Mouse (Mus musculus) heart, embryonic 11.5 days (tissue): Measurements from ENCODE around the gene Sgpp1. TPM values are rescaled to one million over a fixed set of nuclear protein-coding genes. Genes with fewer than 3 reads are reported as not detected.
"Not testable (repeated sequence)": the region's sequence is repeated elsewhere in the genome, so short reads cannot be mapped to it uniquely, and the experiment has no call there.

Experiments
- ATAC-seq: fragments of 200-750 bp; cut with Nextera tagmentation; replicated peaks from 2 replicates; pipeline ENCODE4 v1.8.0; 2017; ENCODE audit warnings: moderate library complexity; ENCODE audit not compliant: insufficient number of reproducible peaks, low FRiP score, low TSS enrichment
- H3K27ac ChIP-seq: fragments of 300-500 bp; sonication (generic); 2 replicates; pipeline ENCODE4 v1.5.1; 2014; ENCODE audit warnings: mild to moderate bottlenecking, low read depth, low read length
- H3K27me3 ChIP-seq: fragments of 300-500 bp; sonication (generic); 2 replicates; pipeline ENCODE4 v1.6.1; 2014; ENCODE audit warnings: mild to moderate bottlenecking, low read length, mixed read lengths; ENCODE audit not compliant: control insufficient read depth, insufficient read depth
- H3K36me3 ChIP-seq: fragments of 300-500 bp; sonication (generic); 2 replicates; pipeline ENCODE4 v1.6.1; 2014; ENCODE audit warnings: mild to moderate bottlenecking, low read length, moderate library complexity, mixed read lengths; ENCODE audit not compliant: control insufficient read depth, insufficient read depth
- H3K4me1 ChIP-seq: fragments of 300-500 bp; sonication (generic); 2 replicates; pipeline ENCODE4 v1.6.1; 2014; ENCODE audit warnings: low read length; ENCODE audit not compliant: control insufficient read depth, insufficient read depth
- H3K4me2 ChIP-seq: fragments of 300-500 bp; sonication (generic); 2 replicates; pipeline ENCODE4 v1.6.1; 2014; ENCODE audit warnings: mild to moderate bottlenecking, moderate library complexity
- H3K4me3 ChIP-seq: fragments of 300-500 bp; sonication (generic); 2 replicates; pipeline ENCODE4 v1.5.1; 2014; ENCODE audit warnings: low read depth, low read length
- H3K9ac ChIP-seq: fragments of 300-500 bp; sonication (generic); 2 replicates; pipeline ENCODE4 v1.6.1; 2014; ENCODE audit warnings: mild to moderate bottlenecking, low read depth, low read length, moderate library complexity
- H3K9me3 ChIP-seq: fragments of 300-500 bp; sonication (generic); replicated peaks from 2 replicates; pipeline ENCODE4 v1.6.1; 2016; ENCODE audit warnings: low read length; ENCODE audit not compliant: control insufficient read depth
- WGBS: fragments of 180-500 bp; shearing (Covaris S2); extraction: QIAGEN DNeasy Blood & Tissue Kit; methylation state at CpG from one replicate; pipeline ENCODE4 v1.1.7; 2014; ENCODE audit not compliant: insufficient replicate concordance; 5-methylcytosine and 5-hydroxymethylcytosine counted together
- polyA plus RNA-seq: library from polyadenylated mRNA; unstranded; fragments of >200 nt; fragmentation: Nextera tagmentation; extraction: Ambion mirVana; gene quantifications from 2 replicates; pipeline ENCODE4 v1.2.1, GENCODE M21; 2014

The Sgpp1 gene
- polyA plus RNA-seq, 1 experiment from 2014 or later: 17.1 TPM

DNA sequence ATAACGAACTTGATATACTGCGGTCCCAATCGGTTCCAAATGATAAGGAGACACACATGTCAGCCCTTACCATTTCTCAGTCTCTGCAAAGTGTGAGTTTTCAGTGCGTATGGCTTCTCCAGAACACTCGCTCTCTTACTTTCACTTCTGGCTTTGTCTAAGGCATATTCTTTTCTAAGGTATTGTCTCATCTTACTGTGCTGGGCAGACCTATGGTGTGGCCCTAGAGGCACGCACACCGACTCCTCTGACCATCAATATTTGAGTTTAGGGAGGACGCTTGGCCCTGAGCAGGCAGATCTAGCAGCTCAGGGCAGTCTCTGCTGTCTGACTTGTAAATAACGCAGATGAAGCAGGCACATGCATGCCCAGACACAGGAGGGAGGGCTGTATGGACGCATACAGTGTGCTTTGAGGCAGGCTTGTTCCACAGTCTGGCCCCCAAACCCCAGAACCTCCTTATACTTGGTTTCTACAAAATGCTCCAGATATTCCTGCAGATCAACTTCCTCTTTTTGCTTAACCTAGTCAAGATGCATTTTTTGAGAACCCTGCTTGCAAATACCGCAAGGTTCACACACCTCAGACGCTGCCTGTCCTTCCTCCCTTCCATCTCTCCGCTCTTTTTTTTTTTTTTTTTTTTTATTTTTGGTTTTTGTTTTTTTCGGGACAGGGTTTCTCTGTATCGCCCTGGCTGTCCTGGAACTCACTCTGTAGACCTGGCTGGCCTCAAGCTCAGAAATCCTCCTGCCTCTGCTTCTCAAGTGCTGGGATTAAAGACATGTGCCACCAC, 8.0 kb downstream of the Sgpp1 start:
- no peak for ATAC-seq
- Histone ChIP-seq H3K9ac (no peak overlapping the region), H3K36me3 (peaks cover 5% of the 10 kb centered on the region; the same call in 1 of the 2 replicates), H3K27ac (no peak overlapping the region), H3K27me3 (no peaks in the 10 kb centered on the region), H3K4me3 (no peak overlapping the region), H3K4me1 (0 out of 2 replicates have a peak, but pooled peaks cover 2% of the 10 kb centered on the region), H3K9me3 (no peaks in the 10 kb centered on the region), H3K4me2 (no peak overlapping the region)
- WGBS: 91% methylated on average over 15 of the region's 15 CpGs

DNA sequence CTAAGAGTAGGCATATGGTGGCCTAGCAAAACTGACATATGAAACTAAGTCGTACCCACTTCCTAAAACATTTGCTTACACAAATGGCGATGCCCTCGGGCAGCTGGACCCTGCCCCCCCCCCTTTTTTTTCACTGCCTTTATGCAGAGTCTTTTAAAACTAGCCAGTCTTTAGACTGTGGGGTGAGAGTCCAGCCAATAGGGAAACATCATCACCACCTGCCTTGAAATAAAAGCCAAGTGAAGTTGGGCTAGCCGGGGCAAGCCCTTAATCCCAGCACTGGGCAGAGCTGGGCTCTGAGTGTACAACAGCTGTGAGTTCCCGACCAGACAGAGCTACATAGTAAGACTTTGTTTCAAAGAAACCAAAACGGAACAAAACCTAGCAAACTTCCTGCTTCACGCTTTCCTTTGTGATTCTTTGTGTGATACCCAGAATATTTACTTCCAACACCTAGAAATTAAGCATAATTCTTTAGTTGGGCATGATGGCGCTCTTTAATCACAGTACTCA, 9.1 kb downstream of the Sgpp1 start:
- 82% methylated on average over 8 of the region's 8 CpGs for WGBS
- ATAC-seq: no peak
- H3K9ac ChIP-seq: no peak overlapping the region
- no peak overlapping the region for H3K4me2 ChIP-seq
- H3K4me1 ChIP-seq: 0 out of 2 replicates have a peak, but pooled peaks cover 4% of the 10 kb centered on the region
- no peaks in the 10 kb centered on the region for H3K27me3 ChIP-seq
- no peaks in the 10 kb centered on the region for H3K9me3 ChIP-seq
- H3K36me3 ChIP-seq: peaks cover 5% of the 10 kb centered on the region; the same call in 1 of the 2 replicates
- H3K4me3 ChIP-seq: no peak overlapping the region
- no peak overlapping the region for H3K27ac ChIP-seq

- H3K27me3 ChIP-seq: no peaks in the 10 kb centered on the region
- H3K9ac ChIP-seq: no peak overlapping the region
- H3K27ac ChIP-seq: no peak overlapping the region
- no peak for ATAC-seq
- 83% methylated on average over 14 of the region's 14 CpGs for WGBS
- H3K9me3 ChIP-seq: no peaks in the 10 kb centered on the region
- H3K4me3 ChIP-seq: no peak overlapping the region
- 0 out of 2 replicates have a peak, but pooled peaks cover 6% of the 10 kb centered on the region for H3K4me1 ChIP-seq
- peaks cover 5% of the 10 kb centered on the region; the same call in 1 of the 2 replicates for H3K36me3 ChIP-seq
- H3K4me2 ChIP-seq: no peak overlapping the region
Measured at GRCm38 (mm10) chr12:75724621-75725324, 10.8 kb downstream of the Sgpp1 start.

DNA sequence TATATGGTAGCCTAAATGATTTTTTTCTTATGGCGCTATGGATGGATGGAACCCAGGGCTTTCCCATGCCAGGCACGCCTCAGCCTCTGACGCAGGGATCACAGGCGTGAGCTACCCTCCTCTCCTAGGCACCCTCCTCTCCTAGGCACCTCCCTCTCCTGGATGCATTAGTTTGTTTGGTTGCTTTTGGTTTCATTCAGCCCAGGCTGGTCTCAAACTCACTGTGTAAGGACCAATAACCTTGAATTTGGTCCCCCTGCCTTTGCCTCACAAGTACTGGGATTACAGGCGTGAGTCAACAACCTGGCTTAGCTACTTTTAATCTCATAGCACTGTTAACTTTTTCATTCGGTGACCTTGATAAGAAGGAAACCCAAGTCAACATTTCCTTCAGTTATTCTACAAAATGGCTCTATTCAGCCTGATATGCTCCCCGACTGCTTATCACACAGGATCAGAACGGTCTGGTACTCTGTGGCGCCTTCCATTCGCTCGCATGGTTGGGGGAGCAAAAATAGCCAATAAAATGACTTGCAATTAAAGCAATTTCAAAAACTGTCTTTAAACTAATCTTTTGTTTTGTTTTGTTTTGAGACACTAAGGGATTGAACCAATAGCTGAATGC, 11.6 kb downstream of the Sgpp1 start:
- no peaks in the 10 kb centered on the region for H3K27me3 ChIP-seq
- peaks cover 5% of the 10 kb centered on the region; the same call in 1 of the 2 replicates for H3K36me3 ChIP-seq
- H3K4me1 ChIP-seq: 0 out of 2 replicates have a peak, but pooled peaks cover 6% of the 10 kb centered on the region
- no peaks in the 10 kb centered on the region for H3K9me3 ChIP-seq
- H3K4me2 ChIP-seq: no peak overlapping the region
- no peak overlapping the region for H3K4me3 ChIP-seq
- 73% methylated on average over 11 of the region's 11 CpGs for WGBS
- no peak overlapping the region for H3K27ac ChIP-seq
- no peak for ATAC-seq
- H3K9ac ChIP-seq: no peak overlapping the region

GRCm38 (mm10) chr12:75721941-75722340, 13.6 kb downstream of the Sgpp1 start:
- H3K4me2 ChIP-seq: no peak overlapping the region
- no peak overlapping the region for H3K4me3 ChIP-seq
- H3K9me3 ChIP-seq: no peaks in the 10 kb centered on the region
- H3K36me3 ChIP-seq: no peaks in the 10 kb centered on the region
- H3K27me3 ChIP-seq: no peaks in the 10 kb centered on the region
- H3K9ac ChIP-seq: no peak overlapping the region
- 0 out of 2 replicates have a peak, but pooled peaks cover 6% of the 10 kb centered on the region for H3K4me1 ChIP-seq
- 25% methylated on average over 4 of the region's 4 CpGs for WGBS
- no peak for ATAC-seq
- H3K27ac ChIP-seq: no peak overlapping the region

GRCm38 (mm10) chr12:75721006-75721405, 14.5 kb downstream of the Sgpp1 start:
- no peaks in the 10 kb centered on the region for H3K9me3 ChIP-seq
- no peaks in the 10 kb centered on the region for H3K36me3 ChIP-seq
- H3K4me1 ChIP-seq: 0 out of 2 replicates have a peak, but pooled peaks cover 6% of the 10 kb centered on the region
- H3K27me3 ChIP-seq: no peaks in the 10 kb centered on the region
- 45% methylated on average over 9 of the region's 9 CpGs for WGBS
- no peak overlapping the region for H3K9ac ChIP-seq
- H3K27ac ChIP-seq: no peak overlapping the region
- H3K4me3 ChIP-seq: no peak overlapping the region
- no peak overlapping the region for H3K4me2 ChIP-seq
- ATAC-seq: no peak

DNA sequence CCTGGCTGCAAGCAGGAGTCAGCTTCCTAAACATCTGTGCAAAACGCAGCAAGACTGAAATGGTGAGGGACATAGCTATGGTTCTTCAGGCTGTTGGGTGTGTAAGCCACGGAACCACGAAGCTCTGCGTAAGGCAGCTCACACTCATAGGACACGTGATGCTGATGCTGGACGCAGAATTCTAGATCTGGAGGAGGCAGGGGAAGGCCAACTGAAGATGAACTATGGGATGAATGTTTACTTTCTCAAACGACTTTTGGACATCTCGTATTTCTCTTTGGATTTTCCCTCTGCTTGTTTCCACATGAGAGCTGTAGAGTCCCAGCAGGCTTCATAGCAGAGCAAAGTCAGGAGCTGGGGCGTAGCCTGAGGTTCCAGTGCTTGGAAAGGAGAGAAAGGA, 21.9 kb downstream of the Sgpp1 start:
- Histone ChIP-seq H3K9ac (no peak overlapping the region), H3K4me1 (no peaks in the 10 kb centered on the region), H3K9me3 (no peaks in the 10 kb centered on the region), H3K4me3 (no peak overlapping the region), H3K4me2 (no peak overlapping the region), H3K27me3 (no peaks in the 10 kb centered on the region), H3K36me3 (no peaks in the 10 kb centered on the region), H3K27ac (no peak overlapping the region)
- WGBS: 76% methylated on average over 9 of the region's 9 CpGs
- ATAC-seq: no peak

- H3K4me3 ChIP-seq, H3K27me3 ChIP-seq, H3K4me1 ChIP-seq, H3K27ac ChIP-seq, H3K4me2 ChIP-seq, H3K36me3 ChIP-seq, ATAC-seq, H3K9ac ChIP-seq, H3K9me3 ChIP-seq: not testable (repeated sequence)
- WGBS: 83% methylated on average over 7 of the region's 7 CpGs
Measured at GRCm38 (mm10) chr12:75712905-75713304, 22.6 kb downstream of the Sgpp1 start.
